Mouse (Mus musculus): ENCODE results near the gene Dnajb3. TPM values are rescaled to one million over a fixed set of nuclear protein-coding genes. Genes with fewer than 3 reads are reported as not detected.
"Not testable (repeated sequence)": the region's sequence is repeated elsewhere in the genome, so short reads cannot be mapped to it uniquely, and the experiment has no call there.

Gene Dnajb3
- polyA plus RNA-seq, 1 experiment = 1.5 TPM

- TF ChIP-seq CTCF (IDR thresholded peaks at IDR 0.05; ENCODE audit: borderline replicate concordance, control insufficient read depth, extremely low read depth, insufficient read depth, low read length, poor library complexity) (no peak), POLR2A (IDR thresholded peaks at IDR 0.05; ENCODE audit: control insufficient read depth, extremely low read depth, insufficient read depth, low read length, poor library complexity) (no peak)
- Histone ChIP-seq H3K27ac (ENCODE audit: control insufficient read depth, insufficient read depth, low read length) (no peak overlapping the region), H3K27me3 (ENCODE audit: control insufficient read depth, insufficient read depth, low read length) (no peaks in the 10 kb centered on the region), H3K36me3 (ENCODE audit: control insufficient read depth, insufficient read depth, low read length) (no peaks in the 10 kb centered on the region), H3K4me3 (ENCODE audit: control insufficient read depth, insufficient read depth, low read length) (no peak overlapping the region), H3K4me1 (replicated peaks; ENCODE audit: control insufficient read depth, insufficient read depth, low read length) (no peaks in the 10 kb centered on the region)
- 87% methylated on average over 3 of the region's 3 CpGs for WGBS
- no peak for DNase-seq
Measured at GRCm38 (mm10) chr1:88229566-88229965, 24.0 kb upstream of the Dnajb3 start.

GRCm38 (mm10) chr1:88228121-88228520 is 22.5 kb upstream of the Dnajb3 start:
- H3K36me3 ChIP-seq (ENCODE audit: control insufficient read depth, insufficient read depth, low read length) = no peaks in the 10 kb centered on the region
- WGBS = 74% methylated on average over 7 of the region's 7 CpGs
- TF ChIP-seq CTCF (IDR thresholded peaks at IDR 0.05; ENCODE audit: borderline replicate concordance, control insufficient read depth, extremely low read depth, insufficient read depth, low read length, poor library complexity) (no peak), POLR2A (IDR thresholded peaks at IDR 0.05; ENCODE audit: control insufficient read depth, extremely low read depth, insufficient read depth, low read length, poor library complexity) (no peak)
- no peak overlapping the region for H3K27ac ChIP-seq (ENCODE audit: control insufficient read depth, insufficient read depth, low read length)
- DNase-seq = no peak
- no peak overlapping the region for H3K4me3 ChIP-seq (ENCODE audit: control insufficient read depth, insufficient read depth, low read length)
- no peaks in the 10 kb centered on the region for H3K4me1 ChIP-seq (replicated peaks; ENCODE audit: control insufficient read depth, insufficient read depth, low read length)
- no peaks in the 10 kb centered on the region for H3K27me3 ChIP-seq (ENCODE audit: control insufficient read depth, insufficient read depth, low read length)

DNA sequence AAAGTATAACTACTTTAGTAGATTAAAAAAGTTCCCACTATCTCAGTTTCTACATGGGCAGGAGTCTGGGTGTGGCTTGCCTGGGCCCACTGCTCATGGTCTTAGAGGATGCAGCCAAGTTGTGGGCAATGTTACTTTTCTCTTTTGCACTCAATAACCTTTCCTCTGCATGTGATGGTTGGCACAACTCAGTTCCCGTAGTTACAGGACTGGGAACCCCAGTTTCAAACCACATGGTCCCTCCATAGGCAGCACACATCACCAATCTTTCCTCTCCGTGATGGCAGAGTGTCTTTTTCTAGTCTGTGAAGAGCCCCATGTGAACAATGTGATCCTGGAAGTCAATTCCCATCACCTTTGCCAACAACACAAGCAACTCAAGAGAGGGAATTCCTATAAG is 21.9 kb upstream of the Dnajb3 start:
- H3K4me3 ChIP-seq (ENCODE audit: control insufficient read depth, insufficient read depth, low read length) = no peak overlapping the region
- H3K27ac ChIP-seq (ENCODE audit: control insufficient read depth, insufficient read depth, low read length) = no peak overlapping the region
- TF ChIP-seq POLR2A (IDR thresholded peaks at IDR 0.05; ENCODE audit: control insufficient read depth, extremely low read depth, insufficient read depth, low read length, poor library complexity) (no peak), CTCF (IDR thresholded peaks at IDR 0.05; ENCODE audit: borderline replicate concordance, control insufficient read depth, extremely low read depth, insufficient read depth, low read length, poor library complexity) (no peak)
- WGBS = 61% methylated on average over 2 of the region's 2 CpGs
- H3K36me3 ChIP-seq (ENCODE audit: control insufficient read depth, insufficient read depth, low read length) = no peaks in the 10 kb centered on the region
- H3K4me1 ChIP-seq (replicated peaks; ENCODE audit: control insufficient read depth, insufficient read depth, low read length) = no peaks in the 10 kb centered on the region
- DNase-seq = no peak
- no peaks in the 10 kb centered on the region for H3K27me3 ChIP-seq (ENCODE audit: control insufficient read depth, insufficient read depth, low read length)

DNA sequence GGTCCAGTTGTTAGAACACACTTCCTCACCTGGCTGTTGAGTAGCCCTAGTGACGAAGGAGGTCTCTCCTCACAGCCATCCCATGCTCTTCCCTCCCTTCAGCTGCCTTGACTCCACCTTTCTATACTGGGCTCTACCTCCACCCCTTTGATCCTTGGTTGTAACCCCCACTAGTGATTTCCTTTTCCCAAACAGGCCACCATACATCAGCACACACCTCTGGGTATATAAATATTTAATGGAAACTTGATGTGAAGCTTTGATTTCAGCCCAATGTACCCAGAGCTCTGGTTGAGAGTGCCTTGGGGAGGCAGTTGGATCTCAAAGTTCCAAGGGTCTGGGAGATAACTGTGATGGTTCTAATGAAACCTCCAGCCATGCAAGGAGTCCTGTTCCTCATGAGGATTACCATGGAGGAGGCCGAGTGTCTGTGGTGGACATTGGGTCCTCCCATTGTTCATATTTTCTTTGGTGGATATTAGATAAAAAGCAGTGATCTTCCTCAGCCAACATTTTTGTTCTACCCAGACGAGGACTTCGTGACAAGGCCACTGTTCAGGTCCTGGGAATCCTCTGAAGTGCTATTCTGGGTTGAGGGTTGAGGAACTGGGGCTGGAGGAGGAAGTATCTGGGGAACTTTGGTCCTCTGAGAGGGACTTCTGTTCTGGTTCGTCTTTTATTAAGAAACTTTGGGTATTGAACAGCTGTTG is 21.2 kb upstream of the Dnajb3 start, which contains the start of gene Mroh2a:
Mroh2a (plus strand) TSS at position 317 of the 710 bp plus-strand sequence.
- DNase-seq = peak; percentile 9
- TF ChIP-seq POLR2A (IDR thresholded peaks at IDR 0.05; ENCODE audit: control insufficient read depth, extremely low read depth, insufficient read depth, low read length, poor library complexity) (no peak), CTCF (IDR thresholded peaks at IDR 0.05; ENCODE audit: borderline replicate concordance, control insufficient read depth, extremely low read depth, insufficient read depth, low read length, poor library complexity) (no peak)
- Histone ChIP-seq H3K4me3 (ENCODE audit: control insufficient read depth, insufficient read depth, low read length) (no peak within 1 kb of the TSS), H3K27ac (ENCODE audit: control insufficient read depth, insufficient read depth, low read length) (no peak within 1 kb of the TSS), H3K4me1 (replicated peaks; ENCODE audit: control insufficient read depth, insufficient read depth, low read length) (no peaks in the 10 kb centered on the region), H3K27me3 (ENCODE audit: control insufficient read depth, insufficient read depth, low read length) (no peaks in the 10 kb centered on the region), H3K36me3 (ENCODE audit: control insufficient read depth, insufficient read depth, low read length) (no peaks in the 10 kb centered on the region)
- 50% methylated on average over 5 of the region's 5 CpGs for WGBS

DNA sequence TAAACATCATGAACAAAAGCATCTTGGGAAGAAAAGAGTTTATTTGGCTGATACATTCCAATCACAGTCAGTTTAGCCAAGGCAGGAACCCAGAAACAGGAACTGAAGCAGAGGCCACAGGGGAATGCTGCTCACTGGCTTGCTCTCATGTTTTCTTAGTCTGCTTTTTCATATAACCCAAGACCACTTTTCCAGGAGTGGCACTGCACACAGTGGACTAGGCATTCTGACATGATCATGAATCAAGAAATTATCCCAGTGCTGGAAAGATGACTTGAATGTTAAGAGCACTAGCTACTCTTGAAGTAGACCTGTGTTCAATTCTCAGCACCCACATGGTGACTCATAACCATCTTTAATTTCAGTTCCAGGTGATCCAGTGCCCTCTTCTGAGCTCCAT is 20.2 kb upstream of the Dnajb3 start:
- Histone ChIP-seq H3K36me3 (ENCODE audit: control insufficient read depth, insufficient read depth, low read length) (no peaks in the 10 kb centered on the region), H3K27ac (ENCODE audit: control insufficient read depth, insufficient read depth, low read length) (no peak overlapping the region), H3K4me1 (replicated peaks; ENCODE audit: control insufficient read depth, insufficient read depth, low read length) (no peaks in the 10 kb centered on the region), H3K4me3 (ENCODE audit: control insufficient read depth, insufficient read depth, low read length) (no peak overlapping the region), H3K27me3 (ENCODE audit: control insufficient read depth, insufficient read depth, low read length) (no peaks in the 10 kb centered on the region)
- TF ChIP-seq POLR2A (IDR thresholded peaks at IDR 0.05; ENCODE audit: control insufficient read depth, extremely low read depth, insufficient read depth, low read length, poor library complexity) (no peak), CTCF (IDR thresholded peaks at IDR 0.05; ENCODE audit: borderline replicate concordance, control insufficient read depth, extremely low read depth, insufficient read depth, low read length, poor library complexity) (no peak)
- peak; percentile 1 for DNase-seq

- not testable (repeated sequence) for H3K4me1 ChIP-seq (replicated peaks; ENCODE audit: control insufficient read depth, insufficient read depth, low read length); H3K27ac ChIP-seq (ENCODE audit: control insufficient read depth, insufficient read depth, low read length); DNase-seq; H3K27me3 ChIP-seq (ENCODE audit: control insufficient read depth, insufficient read depth, low read length); H3K36me3 ChIP-seq (ENCODE audit: control insufficient read depth, insufficient read depth, low read length); H3K4me3 ChIP-seq (ENCODE audit: control insufficient read depth, insufficient read depth, low read length)
- WGBS = 48% methylated on average over 2 of the region's 2 CpGs
Measured at GRCm38 (mm10) chr1:88225301-88225700, 19.7 kb upstream of the Dnajb3 start.

All from thymus, adult 2 months (tissue).